Mouse (Mus musculus) ZHBTc4 (cell line): ENCODE data around the gene Tub.
A peak's percentile ranks its signal among the peaks of the same experiment; 100 is the strongest.

ENCODE experiments used
- DNase-seq: peaks from one replicate; pipeline ENCODE4 v3.0.0-alpha.2; 2011; ENCODE audit warnings: low read depth, low spot score

Gene Tub

GRCm38 (mm10) chr7:108985934-108986708, 36.0 kb downstream of the Tub start:
- DNase-seq = no peak

- DNase-seq = no peak
Measured at GRCm38 (mm10) chr7:108991207-108991606, 41.1 kb downstream of the Tub start.

GRCm38 (mm10) chr7:108993230-108993629, 43.1 kb downstream of the Tub start:
- no peak for DNase-seq

GRCm38 (mm10) chr7:108993881-108994291, 43.7 kb downstream of the Tub start:
- no peak for DNase-seq

GRCm38 (mm10) chr7:108996156-108996555, 46.0 kb downstream of the Tub start:
- DNase-seq = no peak

GRCm38 (mm10) chr7:109000315-109000954, 50.3 kb downstream of the Tub start:
- peak; percentile 62 for DNase-seq

- no peak for DNase-seq
Measured at GRCm38 (mm10) chr7:109001971-109002370, 51.8 kb downstream of the Tub start.

GRCm38 (mm10) chr7:109003653-109004052, 53.5 kb downstream of the Tub start:
- DNase-seq = no peak

- DNase-seq = no peak
Measured at GRCm38 (mm10) chr7:109009260-109009659, 59.1 kb downstream of the Tub start.

- peak; percentile 63 for DNase-seq
Measured at GRCm38 (mm10) chr7:109010720-109011595, 60.8 kb downstream of the Tub start.

- DNase-seq = no peak
Measured at GRCm38 (mm10) chr7:109011596-109012180, 61.5 kb downstream of the Tub start.

DNA sequence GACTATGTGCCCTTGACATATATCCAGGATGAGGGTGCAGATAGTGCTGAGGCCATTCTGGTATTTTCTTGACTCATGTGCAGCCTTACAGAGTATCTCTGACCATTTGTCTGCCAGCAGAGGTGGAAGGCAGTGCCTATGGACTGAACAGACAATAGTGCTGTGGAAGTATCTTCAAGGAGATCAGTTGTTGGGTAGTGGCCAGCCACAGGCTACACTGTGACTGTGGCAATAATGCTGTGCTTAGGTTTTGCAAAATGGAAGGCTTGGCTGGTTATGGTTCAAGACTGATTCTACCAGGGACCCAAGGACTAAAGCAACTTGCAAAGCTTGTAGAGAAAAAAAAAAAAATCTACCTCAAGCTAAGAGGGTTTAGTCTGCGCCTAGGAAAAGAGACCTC, 62.4 kb downstream of the Tub start:
- DNase-seq = no peak

- no peak for DNase-seq
Measured at GRCm38 (mm10) chr7:109012998-109013625, 63.0 kb downstream of the Tub start.

GRCm38 (mm10) chr7:109014851-109015250, 64.7 kb downstream of the Tub start:
- DNase-seq = no peak

DNA sequence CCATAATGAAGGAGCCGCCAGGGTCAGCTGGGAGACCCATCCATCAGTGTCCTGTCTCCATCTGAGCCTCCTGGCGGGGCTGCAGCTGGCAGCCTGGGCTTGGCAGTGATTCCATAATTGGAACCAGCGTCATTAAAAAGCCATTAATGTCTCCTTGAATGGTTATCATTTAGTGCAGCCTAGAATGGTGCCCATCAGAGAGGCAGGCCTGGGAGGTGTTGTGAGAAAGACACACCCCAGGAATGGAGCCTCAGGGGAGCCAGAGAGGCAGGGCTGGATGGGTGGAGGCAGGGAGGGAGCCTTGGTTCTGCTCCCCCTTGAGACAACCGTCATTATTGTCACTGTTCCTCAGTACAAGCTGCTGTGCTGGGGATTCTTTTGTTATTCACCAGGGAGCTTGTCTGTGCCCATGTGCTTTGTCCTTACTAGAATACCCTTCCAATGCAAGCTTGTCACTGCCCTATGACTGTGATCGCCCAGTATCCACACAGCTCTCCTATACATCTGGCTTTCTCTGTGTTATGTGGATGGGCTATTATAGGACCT, 66.3 kb downstream of the Tub start:
- DNase-seq = no peak

DNA sequence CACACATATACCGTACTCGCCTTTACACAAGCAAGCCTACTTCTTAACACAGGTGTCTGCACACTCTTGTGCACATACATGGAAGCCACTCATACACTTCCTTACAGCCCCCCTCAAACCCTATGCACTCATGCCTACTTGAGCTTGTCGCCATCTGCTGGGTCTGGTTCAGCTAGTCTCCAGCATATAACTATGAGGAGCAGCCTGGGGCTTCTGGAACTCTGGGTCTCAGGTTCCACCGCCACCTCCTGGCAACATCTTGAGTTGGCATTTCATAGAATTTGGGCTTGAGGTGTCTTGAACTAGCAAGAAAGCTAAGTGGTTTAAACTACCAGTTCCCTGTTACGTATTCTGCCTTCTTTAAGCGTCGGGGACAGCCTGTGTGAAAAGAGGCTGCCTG, 69.1 kb downstream of the Tub start:
- DNase-seq = no peak

DNA sequence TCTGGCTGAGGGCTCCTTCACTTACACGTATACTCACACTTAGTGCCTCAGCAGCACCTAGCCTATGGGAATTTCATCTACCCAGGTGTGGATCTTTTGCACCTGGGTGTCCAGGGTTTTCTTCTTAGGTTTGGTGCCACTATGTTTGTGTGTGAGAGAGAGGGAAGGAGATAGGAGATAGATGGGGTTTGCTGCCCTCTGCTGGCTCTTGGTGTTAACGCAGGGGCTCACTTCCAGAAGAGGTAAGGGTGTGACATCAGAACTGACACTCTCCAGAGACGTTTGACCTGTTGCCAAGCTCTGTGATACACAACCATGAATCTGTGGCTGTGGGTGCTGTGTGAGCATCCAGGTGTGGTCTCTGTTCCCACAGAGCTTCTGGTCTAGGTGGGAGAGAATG, 71.3 kb downstream of the Tub start:
- peak; percentile 81 for DNase-seq

DNA sequence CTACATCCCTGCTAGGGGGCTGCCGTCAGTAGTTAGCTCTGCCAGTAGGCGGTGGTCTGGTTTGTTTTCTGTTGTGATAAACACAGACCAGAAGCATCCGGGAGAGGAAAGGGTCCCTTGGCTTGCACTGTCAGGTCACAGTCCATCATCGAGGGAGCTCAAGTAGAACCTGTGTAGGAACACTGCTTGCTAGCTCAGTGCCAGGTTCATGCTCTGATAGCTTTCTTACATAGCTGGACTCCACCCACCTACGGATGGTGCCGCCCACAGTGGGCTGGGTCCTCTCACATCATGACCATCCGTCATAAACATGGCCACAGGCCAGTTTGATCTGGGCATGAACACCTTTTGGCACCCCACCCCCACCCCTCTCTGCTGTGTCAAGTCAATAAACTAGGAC, 75.6 kb downstream of the Tub start:
- no peak for DNase-seq

DNA sequence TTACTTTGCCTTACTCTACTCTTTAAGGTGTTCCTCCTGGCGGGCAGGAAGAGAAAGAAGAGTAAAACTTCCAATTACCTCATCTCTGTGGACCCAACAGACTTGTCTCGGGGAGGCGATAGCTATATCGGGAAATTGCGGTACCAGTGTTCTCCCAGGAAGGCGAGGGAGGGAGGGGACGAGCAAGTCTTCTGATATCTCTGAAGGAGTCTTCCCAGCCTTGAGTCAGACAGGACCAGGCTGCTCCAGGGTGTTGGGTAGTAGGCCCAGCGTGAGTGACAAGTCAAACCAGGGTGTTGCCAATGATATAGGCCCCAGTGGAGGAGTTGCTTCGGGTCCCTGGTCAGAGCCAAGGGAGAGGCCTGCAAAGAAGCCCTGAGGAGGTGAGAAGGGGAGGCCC, 76.8 kb downstream of the Tub start:
- DNase-seq = no peak

- DNase-seq = no peak
Measured at GRCm38 (mm10) chr7:109027721-109028120, 77.6 kb downstream of the Tub start.

- DNase-seq = peak; percentile 71
Measured at GRCm38 (mm10) chr7:109028204-109028603, 78.1 kb downstream of the Tub start.
